Mouse (Mus musculus) heart, embryonic 16.5 days (tissue): ENCODE measurements at regions not wholly inside any gene's neighbourhood (a gene's known extent, or its start where the extent isn't known, plus 50 kb on each side); places are given as distances from the start of the nearest gene placed in this dataset.

ENCODE experiments used
- ATAC-seq: fragments of 200-750 bp; cut with Nextera tagmentation; replicated peaks from 2 replicates; pipeline ENCODE4 v1.8.0; 2017; ENCODE audit warnings: moderate number of reproducible peaks; ENCODE audit not compliant: insufficient read depth, low FRiP score; ENCODE audit errors: extremely low read depth
- H3K27ac ChIP-seq: fragments of 300-500 bp; sonication (generic); 2 replicates; pipeline ENCODE4 v1.5.1; 2014; ENCODE audit warnings: mild to moderate bottlenecking, low read length, control low read depth, moderate library complexity
- H3K27me3 ChIP-seq: fragments of 300-500 bp; sonication (generic); 2 replicates; pipeline ENCODE4 v1.6.1; 2014; ENCODE audit warnings: low read length, mixed read lengths; ENCODE audit not compliant: control insufficient read depth, insufficient read depth
- H3K36me3 ChIP-seq: fragments of 300-500 bp; sonication (generic); 2 replicates; pipeline ENCODE4 v1.6.1; 2014; ENCODE audit not compliant: control insufficient read depth, insufficient read depth
- H3K4me1 ChIP-seq: fragments of 300-500 bp; sonication (generic); 2 replicates; pipeline ENCODE4 v1.6.1; 2014; ENCODE audit warnings: low read length, mixed read lengths; ENCODE audit not compliant: control insufficient read depth, insufficient read depth
- H3K4me2 ChIP-seq: fragments of 300-500 bp; sonication (generic); 2 replicates; pipeline ENCODE4 v1.6.1; 2014; ENCODE audit warnings: low read depth, mild to moderate bottlenecking, control low read depth, low read length
- H3K4me3 ChIP-seq: fragments of 300-500 bp; sonication (generic); 2 replicates; pipeline ENCODE4 v1.5.1; 2014; ENCODE audit warnings: mild to moderate bottlenecking, control low read depth, low read length
- H3K9ac ChIP-seq: fragments of 300-500 bp; sonication (generic); 2 replicates; pipeline ENCODE4 v1.6.1; 2014; ENCODE audit warnings: low read length, control low read depth
- H3K9me3 ChIP-seq: fragments of 300-500 bp; sonication (generic); replicated peaks from 2 replicates; pipeline ENCODE4 v1.6.1; 2016; ENCODE audit warnings: low read length; ENCODE audit not compliant: control insufficient read depth
- WGBS: fragments of 180-500 bp; shearing (Covaris S2); extraction: QIAGEN DNeasy Blood & Tissue Kit; methylation state at CpG from one replicate; pipeline ENCODE4 v1.1.7; 2014; 5-methylcytosine and 5-hydroxymethylcytosine counted together

DNA sequence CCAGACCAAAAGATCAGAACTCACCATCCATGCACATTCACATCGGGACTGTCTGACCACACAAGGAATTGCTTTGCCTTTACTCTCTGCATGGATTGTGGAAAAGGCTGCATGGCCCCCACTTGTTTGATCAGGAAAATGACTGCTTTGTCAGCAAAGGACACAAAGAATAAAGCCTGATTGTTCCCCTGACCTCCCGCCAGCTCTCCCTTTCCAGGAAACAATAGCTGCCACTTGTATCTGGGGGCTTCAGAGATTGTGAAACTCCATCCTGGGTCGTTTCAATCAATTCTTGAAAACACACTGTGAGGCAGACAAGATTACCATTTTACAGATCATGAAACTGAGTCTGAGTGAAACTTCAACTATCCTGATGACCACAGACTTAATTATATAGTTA lies 70.7 kb downstream of the Zic3 start:
- Histone ChIP-seq H3K4me2 (no peak overlapping the region), H3K36me3 (no peaks in the 10 kb centered on the region), H3K9ac (no peak overlapping the region), H3K27me3 (no peaks in the 10 kb centered on the region), H3K27ac (no peak overlapping the region), H3K4me3 (no peak overlapping the region), H3K4me1 (no peaks in the 10 kb centered on the region), H3K9me3 (no peaks in the 10 kb centered on the region)
- ATAC-seq: no peak
- 41% methylated on average over 3 of the region's 3 CpGs for WGBS

DNA sequence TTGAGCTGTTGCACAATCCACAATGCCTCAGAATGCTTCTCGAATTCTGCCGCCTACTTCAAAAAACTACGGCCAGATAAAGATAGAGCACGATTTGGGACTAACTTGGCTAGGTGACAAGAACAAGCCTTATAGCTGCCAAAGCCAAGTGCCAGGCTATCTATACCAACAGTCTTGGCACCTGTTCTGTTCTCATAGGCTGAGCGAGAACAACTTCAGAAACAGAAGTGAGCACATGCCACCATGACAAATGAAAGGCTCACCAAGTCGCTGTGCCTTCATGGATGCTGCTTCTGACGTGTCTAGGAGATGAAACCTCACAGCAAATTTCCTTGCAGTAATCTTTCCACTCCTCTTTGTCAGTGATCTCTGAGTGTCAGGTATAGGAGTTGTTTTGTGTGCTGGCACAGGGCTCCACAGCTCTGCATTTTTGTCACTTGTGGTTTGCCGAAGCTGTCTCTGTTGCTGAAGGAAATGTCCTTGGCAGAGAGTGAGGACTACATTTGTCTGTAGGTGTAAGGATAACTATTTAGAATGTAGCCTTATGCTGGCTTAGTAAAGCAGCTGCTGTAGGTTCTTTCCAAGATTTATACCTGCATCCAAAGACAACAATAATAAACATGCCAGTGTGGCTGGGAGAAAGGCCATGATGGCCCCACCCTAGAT lies 95.4 kb downstream of the Zic3 start:
- Histone ChIP-seq H3K9me3 (no peaks in the 10 kb centered on the region), H3K4me2 (no peak overlapping the region), H3K36me3 (no peaks in the 10 kb centered on the region), H3K4me1 (no peaks in the 10 kb centered on the region), H3K9ac (no peak overlapping the region), H3K27me3 (no peaks in the 10 kb centered on the region), H3K27ac (no peak overlapping the region), H3K4me3 (no peak overlapping the region)
- peak; percentile 45; the same call in 1 of the 2 replicates for ATAC-seq
- WGBS: 55% methylated on average over 8 of the region's 8 CpGs

DNA sequence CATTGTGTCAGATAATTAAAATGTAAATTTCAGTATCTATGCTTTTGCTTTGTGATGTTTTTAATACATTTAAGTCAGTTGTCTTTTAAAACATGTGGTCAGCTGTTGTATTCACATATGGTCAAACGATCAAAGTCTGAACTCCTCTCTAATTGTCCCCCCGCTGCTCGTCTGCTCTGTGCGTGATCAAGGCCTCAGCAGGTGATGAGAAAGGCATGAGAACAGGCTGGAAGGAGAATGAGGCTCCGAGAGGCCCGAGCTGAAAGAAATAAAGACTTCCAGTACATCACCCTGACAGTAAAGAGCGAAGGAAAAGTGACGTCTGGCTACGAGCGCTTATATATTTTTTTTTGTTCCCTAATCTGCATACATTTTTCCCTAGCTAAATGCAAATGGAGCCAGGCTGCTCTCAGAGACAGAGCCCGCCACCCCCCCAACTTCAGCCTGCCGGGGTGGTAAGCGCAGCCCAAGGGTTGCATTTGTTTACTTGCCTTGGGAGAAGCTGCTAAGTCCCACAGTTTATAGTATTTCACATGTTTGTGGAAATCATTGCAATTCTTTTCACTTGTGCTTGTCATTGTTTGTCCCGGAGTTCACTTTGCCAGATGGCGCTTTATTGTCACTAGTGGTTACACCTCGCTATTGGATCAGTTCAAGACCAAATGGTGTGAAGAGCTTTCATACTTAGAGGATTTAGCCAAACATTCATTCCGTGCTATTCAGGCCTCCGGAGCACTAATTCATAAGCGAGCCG lies 133.0 kb downstream of the Zic3 start:
- Histone ChIP-seq H3K9me3 (no peaks in the 10 kb centered on the region), H3K9ac (no peak overlapping the region), H3K27me3 (no peaks in the 10 kb centered on the region), H3K4me3 (peak overlapping the region; percentile 29), H3K36me3 (no peaks in the 10 kb centered on the region), H3K27ac (no peak overlapping the region), H3K4me2 (peak overlapping the region; percentile 53), H3K4me1 (no peaks in the 10 kb centered on the region)
- WGBS: 24% methylated on average over 20 of the region's 20 CpGs
- no peak for ATAC-seq

DNA sequence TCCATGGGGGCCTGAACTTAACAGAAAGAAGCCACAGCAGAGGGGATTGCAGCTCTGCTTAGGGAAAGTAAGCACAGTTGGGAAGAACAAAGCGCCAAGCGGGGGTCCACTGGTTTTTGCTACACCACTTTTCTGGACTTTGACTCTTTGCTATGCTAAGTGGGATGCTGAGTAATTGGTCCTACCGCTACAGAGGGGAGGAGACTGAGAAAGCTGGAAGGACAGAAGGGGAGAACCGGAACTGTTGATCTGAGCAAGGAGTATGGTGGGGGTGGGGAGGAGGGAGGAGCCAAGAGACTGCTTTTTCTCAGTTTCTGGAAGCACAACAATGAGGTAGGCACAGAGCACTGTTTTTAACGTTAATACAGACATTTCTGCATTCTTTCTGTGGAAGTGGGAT lies 134.9 kb downstream of the Zic3 start:
- H3K36me3 ChIP-seq: no peaks in the 10 kb centered on the region
- no peak overlapping the region for H3K27ac ChIP-seq
- H3K4me2 ChIP-seq: no peak overlapping the region
- no peaks in the 10 kb centered on the region for H3K4me1 ChIP-seq
- no peak overlapping the region for H3K4me3 ChIP-seq
- no peak overlapping the region for H3K9ac ChIP-seq
- ATAC-seq: no peak
- H3K27me3 ChIP-seq: no peaks in the 10 kb centered on the region
- 44% methylated on average over 5 of the region's 5 CpGs for WGBS
- no peaks in the 10 kb centered on the region for H3K9me3 ChIP-seq

DNA sequence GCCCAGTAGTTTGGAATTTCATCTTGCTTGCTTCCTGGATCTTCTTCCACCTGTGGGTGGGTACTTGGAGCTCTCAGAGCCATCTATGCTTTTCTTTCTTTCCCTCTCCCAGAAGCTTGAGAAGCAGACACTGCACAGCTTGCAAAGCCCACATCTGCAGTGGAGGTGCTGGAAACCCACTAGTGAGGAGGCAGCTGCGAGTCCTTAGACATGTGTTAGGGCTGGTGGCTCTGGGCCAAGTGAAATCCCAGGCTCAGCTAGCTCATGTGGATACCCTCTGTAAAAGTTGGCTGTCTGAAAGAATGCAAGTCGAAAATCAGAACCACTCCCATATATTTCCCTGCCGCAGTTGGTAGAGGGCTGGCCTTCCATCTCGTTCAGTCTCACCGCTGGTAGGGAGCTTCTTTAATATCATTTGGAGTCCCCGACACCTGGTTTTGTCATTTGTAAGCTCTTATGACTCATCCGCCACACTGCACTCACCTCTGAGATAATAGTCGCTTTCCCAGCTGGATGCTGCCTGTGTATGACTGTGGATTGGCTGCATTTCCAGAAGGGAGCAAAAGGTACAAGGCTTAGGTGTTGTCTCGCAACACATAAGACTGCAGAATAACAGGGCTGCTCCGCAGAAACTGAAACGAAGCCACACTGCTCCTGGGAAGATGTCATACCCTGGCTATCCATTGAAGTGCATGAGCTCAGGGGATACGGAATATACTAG lies 143.8 kb downstream of the Zic3 start:
- Histone ChIP-seq H3K9me3 (no peaks in the 10 kb centered on the region), H3K4me1 (no peaks in the 10 kb centered on the region), H3K9ac (no peak overlapping the region), H3K27ac (no peak overlapping the region), H3K27me3 (no peaks in the 10 kb centered on the region), H3K36me3 (no peaks in the 10 kb centered on the region), H3K4me3 (no peak overlapping the region), H3K4me2 (no peak overlapping the region)
- no peak for ATAC-seq
- WGBS: 68% methylated on average over 12 of the region's 12 CpGs

DNA sequence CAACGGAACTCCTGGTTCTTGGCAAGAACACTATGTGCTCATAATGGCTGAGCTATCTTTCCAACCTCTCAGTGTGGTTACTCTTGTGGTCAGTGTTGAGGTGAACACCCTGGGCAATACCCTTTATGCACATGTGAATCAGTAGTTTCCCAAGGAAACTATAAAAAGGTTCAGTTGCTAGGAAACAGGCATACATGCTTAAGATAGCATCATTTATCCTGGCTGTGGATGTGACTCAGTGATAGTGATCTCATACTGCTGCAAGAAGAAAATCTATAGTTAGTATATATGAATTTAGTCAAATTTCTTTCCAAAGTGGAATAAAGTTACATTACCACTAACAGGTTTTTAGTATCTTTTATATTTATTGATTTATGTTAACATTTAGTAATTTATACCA lies 151.8 kb downstream of the Zic3 start:
- Histone ChIP-seq H3K27me3 (no peaks in the 10 kb centered on the region), H3K4me3 (no peak overlapping the region), H3K27ac (no peak overlapping the region), H3K9me3 (no peaks in the 10 kb centered on the region), H3K36me3 (no peaks in the 10 kb centered on the region), H3K4me1 (no peaks in the 10 kb centered on the region), H3K4me2 (no peak overlapping the region), H3K9ac (no peak overlapping the region)
- no peak for ATAC-seq
- WGBS: 95% methylated on average over 1 of the region's 1 CpGs
